Mouse (Mus musculus) CH12.LX (cell line): ENCODE results near the gene Cntrob. TPM values are rescaled to one million over a fixed set of nuclear protein-coding genes. Genes with fewer than 3 reads are reported as not detected.

Experiments used
- DNase-seq: peaks from one replicate; pipeline ENCODE4 v3.0.0-alpha.2; 2013; ENCODE audit errors: extremely low read depth
- H3K27ac ChIP-seq: 2 replicates; pipeline ENCODE4 v1.5.1; 2012; ENCODE audit warnings: low read depth, mild to moderate bottlenecking, control low read depth, moderate library complexity; ENCODE audit not compliant: insufficient read depth
- H3K27me3 ChIP-seq: replicated peaks from 2 replicates; pipeline ENCODE3; 2012; ENCODE audit warnings: inconsistent platforms
- H3K36me3 ChIP-seq, 2 experiments: replicated peaks in 1 of 2; 2 replicates each; pipeline versions ENCODE3 to v1.6.1; 2012; ENCODE audit warnings: inconsistent platforms in 1 of 2, low read length in 1 of 2, mild to moderate bottlenecking in 1 of 2, mixed read lengths in 1 of 2, moderate library complexity in 1 of 2; ENCODE audit not compliant: control insufficient read depth in 1 of 2, insufficient read depth in 1 of 2
- H3K4me1 ChIP-seq, 2 experiments: 2 replicates each; pipeline ENCODE4 v1.6.1; 2012; ENCODE audit warnings: inconsistent platforms in 1 of 2, moderate library complexity in 1 of 2; ENCODE audit not compliant: insufficient read depth in 2 of 2, control insufficient read depth in 1 of 2
- H3K4me2 ChIP-seq: 2 replicates; pipeline ENCODE4 v1.6.1; 2012; ENCODE audit warnings: low read depth, mild to moderate bottlenecking, control low read depth; ENCODE audit not compliant: poor library complexity, insufficient read depth, severe bottlenecking
- H3K4me3 ChIP-seq, 3 experiments: fragments of 150-350 bp in 1 of 3; sonication (generic) in 1 of 3; replicated peaks in 1 of 3; 2 replicates each; pipeline versions ENCODE3 to v1.5.1; 2011 to 2012; ENCODE audit warnings: low read depth in 2 of 3, low read length in 2 of 3, mild to moderate bottlenecking in 2 of 3, moderate library complexity in 2 of 3, control low read depth in 1 of 3, improper control_type of control experiment in 1 of 3, inconsistent platforms in 1 of 3, mixed read lengths in 1 of 3; ENCODE audit not compliant: poor library complexity in 1 of 3
- H3K79me2 ChIP-seq: replicated peaks from 2 replicates; pipeline ENCODE4 v1.6.1; 2012; ENCODE audit warnings: mild to moderate bottlenecking, moderate library complexity; ENCODE audit not compliant: control insufficient read depth, poor library complexity, insufficient read depth, severe bottlenecking; ENCODE audit errors: extremely low read depth
- H3K9ac ChIP-seq: 2 replicates; pipeline ENCODE4 v1.6.1; 2012; ENCODE audit warnings: low read depth, mild to moderate bottlenecking, control low read depth, moderate library complexity; ENCODE audit not compliant: insufficient read depth
- H3K9me3 ChIP-seq: replicated peaks from 2 replicates; pipeline ENCODE3; 2012; ENCODE audit warnings: low read length, inconsistent platforms, mixed read lengths
- BHLHE40 ChIP-seq: IDR thresholded peaks from 2 replicates; pipeline ENCODE4 v1.6.1; 2011; ENCODE audit warnings: mild to moderate bottlenecking, low read depth, low read length, improper control_type of control experiment
- CHD2 ChIP-seq: IDR thresholded peaks from 2 replicates; pipeline ENCODE4 v1.6.1; 2011; ENCODE audit warnings: low read length, improper control_type of control experiment
- CTCF ChIP-seq, 2 experiments: IDR thresholded peaks in 1 of 2; conservative IDR thresholded peaks in 1 of 2; 2 replicates each; pipeline ENCODE4 v1.5.1; 2011 to 2012; ENCODE audit warnings: low read depth in 2 of 2, low read length in 2 of 2, improper control_type of control experiment in 1 of 2, inconsistent platforms in 1 of 2, mild to moderate bottlenecking in 1 of 2, moderate library complexity in 1 of 2
- ETS1 ChIP-seq: conservative IDR thresholded peaks from 2 replicates; pipeline ENCODE4 v1.6.1; 2012; ENCODE audit warnings: low read depth, mild to moderate bottlenecking, inconsistent platforms, low read length, improper control_type of control experiment, moderate library complexity
- MAFK ChIP-seq: IDR thresholded peaks from 2 replicates; pipeline ENCODE4 v1.6.1; 2011; ENCODE audit warnings: low read length, improper control_type of control experiment; ENCODE audit not compliant: insufficient replicate concordance
- MYC ChIP-seq: IDR thresholded peaks from 2 replicates; pipeline ENCODE4 v1.6.1; 2011; ENCODE audit warnings: low read depth, mild to moderate bottlenecking, improper control_type of control experiment, low read length
- NELFE ChIP-seq: IDR thresholded peaks from 2 replicates; pipeline ENCODE4 v1.6.1; 2011; ENCODE audit warnings: low read depth, low read length, improper control_type of control experiment
- PAX5 ChIP-seq: IDR thresholded peaks from 2 replicates; pipeline ENCODE4 v1.6.1; 2012; ENCODE audit warnings: low read length, inconsistent platforms, mixed read lengths
- POLR2A ChIP-seq: IDR thresholded peaks from 2 replicates; pipeline ENCODE4 v1.6.1; 2011; ENCODE audit warnings: low read depth, mild to moderate bottlenecking, improper control_type of control experiment, low read length
- RAD21 ChIP-seq: IDR thresholded peaks from 2 replicates; pipeline ENCODE4 v1.6.1; 2011; ENCODE audit warnings: low read depth, mild to moderate bottlenecking, low read length, improper control_type of control experiment, moderate library complexity
- SIN3A ChIP-seq: IDR thresholded peaks from 2 replicates; pipeline ENCODE4 v1.6.1; 2012; ENCODE audit warnings: low read length, improper control_type of control experiment, inconsistent platforms
- SMC3 ChIP-seq: IDR thresholded peaks from 2 replicates; pipeline ENCODE4 v1.6.1; 2011; ENCODE audit warnings: low read depth, low read length, improper control_type of control experiment
- TBP ChIP-seq: conservative IDR thresholded peaks from 2 replicates; pipeline ENCODE4 v1.6.1; 2011; ENCODE audit warnings: low read depth, low read length, improper control_type of control experiment
- USF2 ChIP-seq: conservative IDR thresholded peaks from 2 replicates; pipeline ENCODE4 v1.6.1; 2011; ENCODE audit warnings: low read depth, low read length, improper control_type of control experiment
- ZMIZ1 ChIP-seq: IDR thresholded peaks from 2 replicates; pipeline ENCODE4 v1.6.1; 2012; ENCODE audit warnings: low read depth, mild to moderate bottlenecking, inconsistent platforms, low read length, improper control_type of control experiment
- ZNF384 ChIP-seq: IDR thresholded peaks from 2 replicates; pipeline ENCODE4 v1.6.1; 2012; ENCODE audit warnings: low read depth, low read length, improper control_type of control experiment, inconsistent platforms
- dilution Hi-C: fragments of 300-500 bp; cut with MboI; formaldehyde crosslinking; loops from 2 replicates; pipeline ENCODE4 v1.14.3; 2020; ENCODE audit warnings: low sequenced_read_pairs; ENCODE audit not compliant: extremely low pct_unique_long_range_greater_than_20kb, extremely low pct_ligation_motif_present
- in situ Hi-C: fragments of 300-500 bp; cut with MboI; formaldehyde crosslinking; loops from 3 replicates; pipeline ENCODE4 v1.14.3; 2019; ENCODE audit warnings: low sequenced_read_pairs, low pct_ligation_motif_present, low pct_unique_long_range_greater_than_20kb, mixed read lengths
- polyA plus RNA-seq: library from polyadenylated mRNA; unstranded; fragments of >175 nt; gene quantifications from 2 replicates; pipeline ENCODE4 v1.2.1, GENCODE M21; 2012; ENCODE audit warnings: low read depth; ENCODE audit not compliant: insufficient read length
- total RNA-seq, 2 experiments: library from RNA; depleted of rRNA; stranded (reverse); fragments of 300-350 nt in 1 of 2; fragments of >200 nt in 1 of 2; gene quantifications; 2 replicates each; pipeline ENCODE4 v1.2.3; 2012 to 2014

The Cntrob gene
- total and polyA plus RNA-seq, 3 experiments, result 16.4 to 36.6 (median 18.9) TPM

DNA sequence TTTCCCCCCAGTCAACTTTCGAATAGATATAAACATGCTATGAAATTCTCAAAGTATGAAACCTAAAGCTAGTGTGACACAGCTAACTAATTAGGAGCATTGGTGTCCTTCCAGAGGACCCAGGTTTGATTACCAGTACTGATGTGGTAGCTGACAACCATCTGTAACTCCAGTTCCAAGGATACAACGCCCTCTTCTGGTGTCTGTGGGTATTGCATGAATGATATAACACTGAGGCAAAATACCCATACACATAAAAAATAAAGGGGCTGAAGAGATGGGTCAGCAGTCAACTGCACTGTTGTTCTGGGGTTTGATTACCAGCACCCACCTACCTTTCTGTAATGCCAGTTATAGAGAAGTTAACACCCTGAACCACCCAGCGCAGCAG, 49.2 kb upstream of the Cntrob start:
- H3K79me2 ChIP-seq, result peaks cover 3% of the 10 kb centered on the region; the same call in 1 of the 2 replicates
- no peak overlapping the region for H3K27ac ChIP-seq
- H3K27me3 ChIP-seq, result no peaks in the 10 kb centered on the region
- no peak overlapping the region for H3K4me3 ChIP-seq
- peak; percentile 24 for DNase-seq
- dilution Hi-C loops (no loop called here), in situ Hi-C loops (no loop called here)
- peaks cover 7 to 44% of the 10 kb centered on the region in 2 experiments for H3K36me3 ChIP-seq
- H3K4me2 ChIP-seq, result no peak overlapping the region
- H3K9ac ChIP-seq, result no peak overlapping the region
- H3K9me3 ChIP-seq, result no peaks in the 10 kb centered on the region
- TF ChIP-seq NELFE (no peak), RAD21 (peak; percentile 35), CTCF (conservative IDR thresholded peaks at IDR 0.05 in 1 of 2, IDR thresholded peaks at IDR 0.05 in 1 of 2; ENCODE audit: low read depth in 2 of 2, low read length in 2 of 2) (peak; percentile 60 to 73), SMC3 (peak; percentile 44)
- peaks cover 4 to 22% of the 10 kb centered on the region in 2 experiments for H3K4me1 ChIP-seq

DNA sequence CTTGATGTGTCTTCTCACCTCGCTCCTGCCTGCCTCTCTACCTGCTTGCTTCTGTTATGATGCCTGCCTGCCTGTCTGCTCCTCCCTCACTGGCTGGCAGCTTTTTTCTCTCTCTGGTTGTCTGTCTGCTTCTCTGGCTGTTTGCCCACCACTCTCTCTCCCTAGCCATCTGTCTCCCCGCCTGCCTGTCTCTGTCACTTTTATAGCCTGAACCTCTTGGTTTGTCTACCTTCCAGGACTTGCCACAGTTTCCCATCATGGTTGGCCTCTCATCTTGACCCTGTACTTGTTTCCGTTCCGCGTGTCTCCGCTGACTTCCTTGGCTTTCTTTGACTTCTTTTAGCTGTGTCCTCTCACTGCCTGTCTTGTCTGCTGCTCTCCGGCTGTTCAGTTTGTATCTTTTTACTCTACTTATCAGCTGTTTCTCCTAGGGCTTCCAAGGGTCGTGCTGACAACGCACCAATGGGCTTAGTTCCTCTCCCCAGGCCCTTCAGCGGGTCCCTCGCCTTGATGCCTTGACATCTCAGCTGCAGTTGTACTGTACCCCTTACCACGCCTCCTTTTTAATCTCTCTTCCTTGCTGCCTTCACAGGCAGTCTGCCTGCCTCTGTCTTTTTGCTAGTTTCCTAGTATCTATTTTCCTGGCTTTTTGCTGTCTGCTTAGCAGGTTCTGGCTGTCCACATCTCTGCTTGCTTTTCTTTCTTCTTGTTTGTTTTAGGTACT, 48.6 kb upstream of the Cntrob start:
- peaks cover 3% of the 10 kb centered on the region; the same call in 1 of the 2 replicates for H3K79me2 ChIP-seq
- dilution Hi-C loops (no loop called here), in situ Hi-C loops (no loop called here)
- TF ChIP-seq BHLHE40 (no peak), ETS1 (no peak), CHD2 (no peak), RAD21 (no peak), MAFK (no peak), ZMIZ1 (no peak), TBP (no peak), MYC (no peak), SIN3A (no peak), SMC3 (no peak), POLR2A (no peak), PAX5 (no peak), ZNF384 (no peak), USF2 (no peak)
- DNase-seq, result no peak
- no peak overlapping the region for H3K4me2 ChIP-seq
- H3K9me3 ChIP-seq, result no peaks in the 10 kb centered on the region
- peaks cover 7 to 39% of the 10 kb centered on the region in 2 experiments for H3K36me3 ChIP-seq
- no peaks in the 10 kb centered on the region for H3K27me3 ChIP-seq
- no peak overlapping the region for H3K4me3 ChIP-seq
- H3K9ac ChIP-seq, result no peak overlapping the region
- H3K4me1 ChIP-seq, result peaks cover 4 to 23% of the 10 kb centered on the region in 2 experiments
- H3K27ac ChIP-seq, result no peak overlapping the region
